Mouse (Mus musculus): ENCODE measurements around the gene Prpsap1. TPM values are rescaled to one million over a fixed set of nuclear protein-coding genes. Genes with fewer than 3 reads are reported as not detected.
"Not testable (repeated sequence)": the region's sequence is repeated elsewhere in the genome, so short reads cannot be mapped to it uniquely, and the experiment has no call there.

Prpsap1 gene
- polyA plus RNA-seq, 3 experiments from 2014 or later: 23.4 to 58.2 (median 50.6) TPM

GRCm38 (mm10) chr11:116484261-116484660, 9.7 kb downstream of the Prpsap1 start:
- no peak for ATAC-seq

- no peak for ATAC-seq
Measured at GRCm38 (mm10) chr11:116481776-116482175, 12.2 kb downstream of the Prpsap1 start.

- no peak for ATAC-seq
Measured at GRCm38 (mm10) chr11:116480975-116481374, 13.0 kb downstream of the Prpsap1 start.

- ATAC-seq: no peak
Measured at GRCm38 (mm10) chr11:116479832-116480231, 14.2 kb downstream of the Prpsap1 start.

GRCm38 (mm10) chr11:116478978-116479377, 15.0 kb downstream of the Prpsap1 start:
- ATAC-seq: no peak

- ATAC-seq: no peak
Measured at GRCm38 (mm10) chr11:116477160-116477759, 16.7 kb downstream of the Prpsap1 start.

GRCm38 (mm10) chr11:116476696-116477095, 17.3 kb downstream of the Prpsap1 start:
- ATAC-seq: no peak

GRCm38 (mm10) chr11:116476041-116476440, 18.0 kb downstream of the Prpsap1 start:
- no peak for ATAC-seq

- ATAC-seq: no peak
Measured at GRCm38 (mm10) chr11:116472275-116472674, 21.7 kb downstream of the Prpsap1 start.

- ATAC-seq: no peak
Measured at GRCm38 (mm10) chr11:116470896-116471295, 23.1 kb downstream of the Prpsap1 start.

- ATAC-seq: no peak
Measured at GRCm38 (mm10) chr11:116470249-116470648, 23.8 kb downstream of the Prpsap1 start.

- not testable (repeated sequence) for ATAC-seq
Measured at GRCm38 (mm10) chr11:116468338-116468737, 25.7 kb downstream of the Prpsap1 start.

GRCm38 (mm10) chr11:116466141-116466540, 27.9 kb downstream of the Prpsap1 start, which contains the start of gene Qrich2:
TSS of gene Qrich2 (minus strand) at chr11:116466241.
- ATAC-seq: no peak

GRCm38 (mm10) chr11:116463833-116464232, 30.2 kb downstream of the Prpsap1 start:
- no peak for ATAC-seq

GRCm38 (mm10) chr11:116463338-116463737, 30.7 kb downstream of the Prpsap1 start:
- no peak for ATAC-seq

- ATAC-seq: no peak
Measured at GRCm38 (mm10) chr11:116459786-116460185, 34.2 kb downstream of the Prpsap1 start.

- no peak for ATAC-seq
Measured at GRCm38 (mm10) chr11:116456234-116456633, 37.8 kb downstream of the Prpsap1 start.

GRCm38 (mm10) chr11:116453889-116454288, 40.1 kb downstream of the Prpsap1 start:
- no peak for ATAC-seq

- ATAC-seq: no peak
Measured at GRCm38 (mm10) chr11:116449341-116449740, 44.7 kb downstream of the Prpsap1 start.

- ATAC-seq: no peak
Measured at GRCm38 (mm10) chr11:116447822-116448221, 46.2 kb downstream of the Prpsap1 start.

GRCm38 (mm10) chr11:116446308-116446887, 47.6 kb downstream of the Prpsap1 start:
- no peak for ATAC-seq

- ATAC-seq: peak; percentile 41
Measured at GRCm38 (mm10) chr11:116445596-116446307, 48.2 kb downstream of the Prpsap1 start.

- no peak for ATAC-seq
Measured at GRCm38 (mm10) chr11:116443935-116444334, 50.1 kb downstream of the Prpsap1 start.

GRCm38 (mm10) chr11:116443311-116443710, 50.7 kb downstream of the Prpsap1 start:
- ATAC-seq: no peak

All from inflammation-experienced regulatory T-cells, adult 6 months (primary cell).